Mouse (Mus musculus) left cerebral cortex, adult 2 months (tissue): ENCODE results near the gene Zfp239. TPM values are rescaled to one million over a fixed set of nuclear protein-coding genes. Genes with fewer than 3 reads are reported as not detected.
"Not testable (repeated sequence)": the region's sequence is repeated elsewhere in the genome, so short reads cannot be mapped to it uniquely, and the experiment has no call there.

Source experiments
- DNase-seq, 2 experiments: peaks; one replicate each; pipeline ENCODE4 v3.0.0; 2021 to 2022; ENCODE audit warnings: low spot score in 2 of 2, mixed read lengths in 1 of 2; ENCODE audit errors: extremely low spot score in 1 of 2
- H3K27ac ChIP-seq: fragments of 200-600 bp; 2 replicates; pipeline ENCODE4 v1.8.1; 2022
- H3K4me3 ChIP-seq: fragments of 200-600 bp; 2 replicates; pipeline ENCODE4 v1.8.1; 2022
- CTCF ChIP-seq: fragments of 200-600 bp; IDR thresholded peaks from 2 replicates; pipeline ENCODE4 v1.8.1; 2022; ENCODE audit warnings: antibody characterized with exemption, mild to moderate bottlenecking, moderate library complexity
- intact Hi-C: fragments of 180-260 bp; cut with DNase I; formaldehyde crosslinking; loops from one replicate; pipeline ENCODE4 v1.15.1; 2025
- long read RNA-seq, 2 experiments: library from polyadenylated mRNA; stranded (forward); transcript quantifications; one replicate each; pipeline ENCODE4 v2.0.0; 2021; ENCODE audit warnings: borderline mapping rate in 2 of 2
- total RNA-seq, 2 experiments: library from RNA; stranded (reverse); gene quantifications; 2 replicates each; pipeline ENCODE4 v1.2.3; 2021

The Zfp239 gene
- total RNA-seq, result 10 to 100 TPM; 44.7 to 49.2 TPM
- long read RNA-seq, experiment 1, transcript Zfp239-203 (4 exons, 786 nt), result major isoform, 11 of 31 reads
- long read RNA-seq, experiment 1, transcript Zfp239-201 (3 exons, 3,158 nt), result minor isoform, 8 of 31 reads
- long read RNA-seq, experiment 1, partial matches to known transcripts, result 0 of 31 reads
- long read RNA-seq, experiment 1, other reads (novel, unspliced or antisense), result 11 of 31 reads
- long read RNA-seq, experiment 2, transcript Zfp239-201 (3 exons, 3,158 nt), result major isoform, 6 of 16 reads
- long read RNA-seq, experiment 2, partial matches to known transcripts, result 1 of 16 reads
- long read RNA-seq, experiment 2, other reads (novel, unspliced or antisense), result 5 of 16 reads

GRCm38 (mm10) chr6:117861848-117862247, at the start of gene Zfp239:
Gene Zfp239 (plus strand): TSS chr6:117862100.
- Histone ChIP-seq H3K27ac (peak within 1 kb of the TSS; percentile 60), H3K4me3 (peak within 1 kb of the TSS; percentile 70)
- intact Hi-C loops, result loop anchor here (2.0 to 5.0 kb wide), 2 partner anchors 21 to 45 kb away; partner anchors contain the start of gene Zfp637
- TF ChIP-seq CTCF, result no peak
- no peak for DNase-seq

- Histone ChIP-seq H3K27ac (no peak overlapping the region), H3K4me3 (no peak overlapping the region)
- DNase-seq, result no peak
- TF ChIP-seq CTCF, result no peak
- intact Hi-C loops, result no loop called here
Measured at GRCm38 (mm10) chr6:117814681-117815080, 47.2 kb upstream of the Zfp239 start.

GRCm38 (mm10) chr6:117817108-117817541, 44.8 kb upstream of the Zfp239 start:
- H3K4me3 ChIP-seq, result no peak overlapping the region
- no peak for TF ChIP-seq CTCF

GRCm38 (mm10) chr6:117820327-117820726, 41.6 kb upstream of the Zfp239 start:
- no peak overlapping the region for H3K4me3 ChIP-seq
- H3K27ac ChIP-seq, result no peak overlapping the region
- intact Hi-C loops, result no loop called here
- no peak for TF ChIP-seq CTCF
- DNase-seq, result no peak

More at GRCm38 (mm10) chr6:117817108-117817541, 44.8 kb upstream of the Zfp239 start:
- no peak for DNase-seq
- intact Hi-C loops, result no loop called here
- H3K27ac ChIP-seq, result no peak overlapping the region

- Histone ChIP-seq H3K4me3 (no peak overlapping the region), H3K27ac (no peak overlapping the region)
- DNase-seq, result peak; percentile 43 to 60
- intact Hi-C loops, result loop anchor here (1.0 to 5.0 kb wide), 6 partner anchors 67 to 1193 kb away; no protein-coding TSS in a partner anchor
- TF ChIP-seq CTCF, result peak; percentile 70
Measured at GRCm38 (mm10) chr6:117825369-117825768, 36.5 kb upstream of the Zfp239 start.

DNA sequence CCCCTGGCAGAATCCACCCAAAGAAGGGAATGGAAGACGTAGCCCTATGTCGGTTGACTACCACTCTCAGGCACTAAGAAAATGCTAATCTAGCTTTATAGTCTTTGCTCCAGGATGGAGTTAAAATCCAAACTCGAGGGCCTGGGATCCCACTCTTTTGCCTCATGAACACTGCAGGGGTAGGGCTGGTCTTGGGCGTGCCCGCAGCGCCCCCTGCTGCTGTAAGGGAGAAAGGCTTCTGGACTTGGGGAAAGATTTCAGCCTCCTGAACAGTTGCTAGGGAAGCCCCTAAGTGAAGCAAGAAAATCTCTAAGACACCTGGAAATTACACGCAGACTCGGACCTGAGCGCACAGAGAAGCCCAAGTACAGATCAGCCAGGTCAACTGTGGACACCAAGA, 33.6 kb upstream of the Zfp239 start:
- DNase-seq, result peak; percentile 54 to 82
- Histone ChIP-seq H3K4me3 (no peak overlapping the region), H3K27ac (no peak overlapping the region)
- intact Hi-C loops, result loop anchor here (2.0 to 5.0 kb wide), 3 partner anchors 861 to 1196 kb away; no protein-coding TSS in a partner anchor
- peak; percentile 92 for TF ChIP-seq CTCF

- TF ChIP-seq CTCF, result peak; percentile 47
- intact Hi-C loops, result loop anchor here (1.0 to 2.0 kb wide), 3 partner anchors 22 to 66 kb away; partner anchors contain the start of gene Zfp239
- peak; percentile 94 to 95 for DNase-seq
- Histone ChIP-seq H3K27ac (peak within 1 kb of the TSS; percentile 97), H3K4me3 (peak within 1 kb of the TSS; percentile 89)
Measured at GRCm38 (mm10) chr6:117840686-117841510, 21.0 kb upstream of the Zfp239 start, which contains the start of gene Zfp637. Gene Zfp637 (plus strand): TSS chr6:117841180.

DNA sequence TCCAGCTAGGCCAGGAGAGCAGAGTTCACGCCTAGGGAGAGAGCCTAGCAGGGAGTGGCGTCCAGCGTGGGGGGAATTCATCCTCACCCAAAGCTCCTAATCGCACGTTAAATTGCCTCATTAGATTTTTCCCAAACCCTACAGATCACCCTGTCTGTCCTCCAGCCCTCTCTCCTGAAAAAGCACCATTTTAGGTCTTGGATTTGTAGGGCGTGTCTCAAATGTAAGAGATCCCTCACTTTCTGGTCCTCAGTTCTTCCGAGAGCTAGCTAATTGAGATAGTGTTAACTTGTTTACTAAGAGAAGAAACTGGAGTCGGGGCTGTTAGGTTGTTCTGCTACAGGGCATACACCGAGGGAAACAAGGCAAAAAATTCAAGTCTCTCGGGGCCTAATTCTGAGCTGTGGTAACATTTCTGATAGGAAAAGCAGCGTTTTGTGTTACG, 20.4 kb upstream of the Zfp239 start:
- DNase-seq, result no peak
- peak overlapping the region; percentile 89 for H3K4me3 ChIP-seq
- H3K27ac ChIP-seq, result peak overlapping the region; percentile 97
- intact Hi-C loops, result loop anchor here (1.0 to 2.0 kb wide), 3 partner anchors 21 to 65 kb away; partner anchors contain the start of gene Zfp239
- no peak for TF ChIP-seq CTCF

DNA sequence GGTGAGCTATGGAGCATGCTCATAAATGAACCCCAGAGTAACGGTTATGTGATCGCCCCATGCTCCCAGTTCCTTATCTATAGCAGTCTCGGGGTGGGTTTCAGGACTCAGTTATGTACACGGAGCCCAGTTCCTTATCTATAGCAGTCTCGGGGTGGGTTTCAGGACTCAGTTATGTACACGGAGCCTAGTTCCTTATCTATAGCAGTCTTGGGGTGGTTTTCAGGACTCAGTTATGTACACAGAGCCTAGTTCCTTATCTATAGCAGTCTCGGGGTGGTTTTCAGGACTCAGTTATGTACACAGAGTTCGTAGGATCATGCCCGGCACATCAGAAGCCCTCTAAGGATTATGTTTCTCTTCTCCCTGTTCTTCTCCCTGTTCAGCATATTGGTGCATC, 17.3 kb upstream of the Zfp239 start:
- DNase-seq, result no peak
- Histone ChIP-seq H3K27ac (no peak overlapping the region), H3K4me3 (no peak overlapping the region)
- intact Hi-C loops, result no loop called here
- TF ChIP-seq CTCF, result no peak

DNA sequence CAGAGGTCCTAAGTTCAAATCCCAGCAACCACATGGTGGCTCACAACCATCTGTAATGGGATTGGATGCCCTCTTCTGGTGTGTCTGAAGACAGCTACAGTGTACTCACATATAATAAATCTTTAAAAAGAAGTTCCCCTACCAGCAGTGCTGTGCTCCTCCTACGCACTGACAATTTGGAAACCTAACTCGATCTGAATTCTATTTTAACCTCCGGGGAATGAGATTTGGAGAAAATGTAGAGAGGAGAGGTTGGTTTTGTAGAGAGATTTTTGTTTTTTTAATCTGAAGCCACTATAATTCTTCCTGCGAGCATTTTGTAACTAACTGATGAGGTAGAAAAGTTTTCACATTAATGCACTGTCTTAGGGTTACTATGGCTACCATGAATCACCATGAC, 15.2 kb upstream of the Zfp239 start:
- TF ChIP-seq CTCF, result peak; percentile 35
- intact Hi-C loops, result loop anchor here (2.0 kb wide), 1 partner anchor 68 kb away; no protein-coding TSS in a partner anchor
- peak overlapping the region; percentile 75 for H3K27ac ChIP-seq
- DNase-seq, H3K4me3 ChIP-seq: not testable (repeated sequence)

DNA sequence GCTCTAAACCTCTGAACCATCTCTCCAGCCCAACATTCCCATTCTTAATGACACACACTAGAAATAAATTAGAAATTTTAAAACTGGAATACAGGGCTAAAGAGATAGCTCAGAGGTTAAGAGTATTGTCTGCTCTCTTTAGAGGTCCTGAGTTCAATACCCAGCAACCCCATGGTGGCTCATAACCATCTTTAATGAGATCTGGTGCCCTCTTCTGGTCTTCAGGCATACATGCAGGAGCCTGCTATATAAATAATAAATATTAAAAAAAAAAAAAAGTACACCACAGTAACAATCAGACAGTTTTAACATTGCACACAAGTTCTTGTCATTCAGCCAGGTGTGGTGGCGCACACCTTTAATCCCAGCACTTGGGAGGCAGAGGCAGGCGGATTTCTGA, 14.1 kb upstream of the Zfp239 start:
- intact Hi-C loops, result loop anchor here (2.0 kb wide), 1 partner anchor 67 kb away; no protein-coding TSS in a partner anchor
- TF ChIP-seq CTCF, result peak; percentile 12; the same call in 1 of the 2 replicates

More for the DNA sequence above, 14.1 kb upstream of the Zfp239 start:
- DNase-seq, result no peak
- Histone ChIP-seq H3K27ac (peak overlapping the region; percentile 75; the same call in 1 of the 2 replicates), H3K4me3 (no peak overlapping the region)
